Mouse (Mus musculus) left cerebral cortex, adult 18-20 months (tissue): ENCODE data around the gene Eif2a. TPM values are rescaled to one million over a fixed set of nuclear protein-coding genes. Genes with fewer than 3 reads are reported as not detected.
A peak's percentile ranks its signal among the peaks of the same experiment; 100 is the strongest.
"Not testable (repeated sequence)": the region's sequence is repeated elsewhere in the genome, so short reads cannot be mapped to it uniquely, and the experiment has no call there.

Experiments
- DNase-seq, 2 experiments: peaks; one replicate each; pipeline ENCODE4 v3.0.0; 2021 to 2022; ENCODE audit warnings: low spot score in 2 of 2, mixed read lengths in 1 of 2
- total RNA-seq, 2 experiments: library from RNA; stranded (reverse); gene quantifications; 2 replicates each; pipeline ENCODE4 v1.2.3; 2021

The Eif2a gene
- total RNA-seq, 2 experiments from 2014 or later = 41.6 to 42.6 TPM

- no peak for DNase-seq
Measured at GRCm38 (mm10) chr3:58520286-58520685, 5.3 kb upstream of the Eif2a start.

GRCm38 (mm10) chr3:58521361-58521760 is 4.3 kb upstream of the Eif2a start:
- DNase-seq = no peak

DNA sequence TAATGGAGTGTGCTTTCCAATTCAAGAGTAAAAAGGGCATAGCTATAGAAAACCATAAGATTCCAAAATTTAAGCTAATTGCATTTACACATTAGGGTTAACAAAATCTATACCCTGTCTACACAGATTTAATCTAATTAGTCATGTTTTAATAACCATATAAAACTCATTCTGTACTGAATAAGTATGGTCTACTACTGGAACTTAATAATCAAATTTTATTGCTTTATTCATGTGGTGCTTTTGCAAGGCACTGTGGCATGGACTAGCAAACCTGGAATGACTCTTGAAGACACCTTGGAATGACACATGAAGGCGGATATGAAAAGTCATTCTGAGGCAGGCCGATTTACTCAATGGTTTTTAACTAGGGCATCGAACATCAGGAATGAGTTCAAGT is 2.2 kb upstream of the Eif2a start:
- no peak for DNase-seq

- no peak for DNase-seq
Measured at GRCm38 (mm10) chr3:58524246-58524645, 1.4 kb upstream of the Eif2a start.

- peak in 1 of 2 experiments; percentile 2 for DNase-seq
Measured at GRCm38 (mm10) chr3:58525166-58525565, 455 bp upstream of the Eif2a start.

- DNase-seq = no peak
Measured at GRCm38 (mm10) chr3:58526408-58526737, 752 bp downstream of the Eif2a start.

DNA sequence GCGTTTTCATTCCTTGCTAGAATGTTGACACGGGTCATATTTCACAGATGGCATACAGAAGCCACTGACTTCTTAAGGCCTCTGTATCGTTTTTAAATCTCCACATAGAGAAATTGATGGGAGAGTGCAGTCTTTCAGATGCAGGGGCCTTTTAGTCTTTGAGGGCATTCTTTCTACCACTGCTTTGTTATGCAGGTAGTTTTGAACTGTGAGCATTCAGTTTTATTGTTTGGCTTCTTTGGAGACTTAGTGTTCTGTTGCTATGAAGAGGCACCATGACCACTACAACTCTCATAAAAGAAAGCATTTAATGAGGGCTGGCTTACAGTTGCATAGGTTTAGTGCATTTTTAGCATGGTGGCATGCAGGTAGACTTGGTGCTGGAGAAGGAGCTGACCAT is 11.0 kb downstream of the Eif2a start:
- DNase-seq = no peak

DNA sequence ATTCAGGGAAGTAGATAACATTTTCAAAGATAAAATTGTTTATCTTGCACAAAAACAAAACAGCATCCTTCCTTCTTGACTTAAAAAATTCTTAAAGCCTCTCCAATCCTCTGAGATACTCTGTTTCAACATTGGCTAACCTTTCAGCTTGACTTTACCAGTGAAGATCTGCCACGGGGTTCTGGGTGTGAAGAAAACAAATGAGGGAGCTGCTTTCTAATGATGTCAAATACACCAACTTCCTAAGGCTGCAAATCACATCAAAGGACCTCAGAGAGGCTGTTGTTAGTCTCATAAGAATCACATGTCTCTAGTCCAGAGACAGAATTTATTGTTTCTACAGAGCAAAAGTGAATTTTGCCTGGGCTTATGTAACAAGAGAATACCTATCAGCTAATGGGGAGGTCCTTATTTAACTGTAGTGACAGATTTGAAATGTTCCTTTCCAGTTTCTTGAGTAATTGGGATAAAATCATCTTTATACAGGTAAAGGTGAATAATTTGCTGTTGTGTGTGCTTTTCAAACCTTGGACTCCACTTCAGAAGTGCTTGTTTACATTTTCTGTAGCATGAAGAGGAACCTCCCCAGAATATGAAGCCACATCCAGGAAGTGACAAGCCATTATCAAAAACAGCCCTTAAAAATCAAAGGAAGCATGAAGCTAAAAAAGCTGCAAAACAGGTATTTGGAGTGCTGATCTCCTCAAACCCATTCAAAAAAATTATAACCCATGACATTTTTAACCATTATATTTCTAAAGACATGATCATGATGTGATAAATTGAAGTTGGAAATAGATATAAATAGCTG is 26.6 kb downstream of the Eif2a start:
- DNase-seq = no peak

DNA sequence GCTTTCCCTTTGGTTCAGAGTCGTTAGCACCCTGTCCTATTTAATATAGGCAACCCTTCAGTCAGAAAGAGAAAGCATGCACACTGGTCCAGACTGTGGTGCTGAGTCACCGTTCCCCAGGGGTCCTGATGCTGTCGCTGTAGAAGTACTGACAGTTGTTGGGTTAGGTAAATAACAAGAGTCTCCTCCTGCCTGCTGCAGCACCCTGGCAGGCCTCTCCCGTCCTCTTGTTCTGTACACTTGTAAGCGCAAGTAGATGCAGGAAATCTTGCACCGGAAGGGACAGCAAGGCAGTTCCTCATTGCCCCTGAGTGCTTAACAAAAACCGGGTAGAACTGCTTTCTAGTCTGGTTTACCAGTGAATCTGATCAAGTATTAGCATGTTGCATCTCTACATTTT is 31.0 kb downstream of the Eif2a start:
- DNase-seq = no peak

DNA sequence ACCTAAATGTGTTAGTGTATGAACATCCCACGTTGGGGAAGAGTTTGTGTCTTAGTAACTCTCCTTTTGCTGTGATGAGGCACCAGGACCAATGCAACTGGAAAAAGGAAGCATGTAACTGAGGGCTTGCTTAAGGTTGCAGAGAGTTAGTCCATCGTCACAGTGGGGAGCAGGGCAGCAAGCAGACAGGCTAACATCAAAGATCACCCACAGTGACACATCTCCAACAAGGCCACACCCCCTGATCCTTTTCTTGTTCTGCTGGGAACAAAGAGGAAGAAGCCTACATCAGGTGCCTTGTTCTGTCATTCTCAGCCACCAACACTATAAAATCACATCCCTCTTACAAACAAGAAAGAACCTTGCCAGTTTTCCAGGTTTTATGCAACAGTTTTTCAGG is 34.3 kb downstream of the Eif2a start:
- DNase-seq = no peak

GRCm38 (mm10) chr3:58561437-58561836 is 35.8 kb downstream of the Eif2a start:
- DNase-seq = no peak

DNA sequence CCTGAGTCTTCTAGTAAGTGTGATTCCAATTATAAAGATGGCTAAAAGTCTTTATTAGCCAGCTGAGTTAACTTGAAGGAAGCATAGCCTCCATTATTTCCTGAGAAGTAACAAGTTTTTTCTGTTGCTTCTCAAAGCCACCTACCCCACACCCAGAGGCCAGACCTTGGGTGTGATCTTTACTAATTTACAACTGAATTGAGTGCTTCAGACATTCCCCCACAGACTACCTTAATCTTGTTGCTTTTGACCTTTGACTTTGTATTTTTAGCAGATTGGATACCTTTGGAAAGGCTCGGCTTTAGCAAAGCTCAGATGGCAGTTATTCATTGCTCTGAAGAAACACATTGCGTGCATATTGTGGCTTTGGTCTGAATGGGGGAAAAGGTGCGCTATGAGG is 45.2 kb downstream of the Eif2a start:
- DNase-seq = no peak

GRCm38 (mm10) chr3:58576137-58577066 is 50.8 kb downstream of the Eif2a start, which contains the start of gene Selenot:
Selenot (plus strand) TSS chr3:58576636.
- DNase-seq = peak; percentile 95 to 98

GRCm38 (mm10) chr3:58577067-58577503 is 51.5 kb downstream of the Eif2a start:
- DNase-seq = peak; percentile 46 to 47

- no peak for DNase-seq
Measured at GRCm38 (mm10) chr3:58577506-58578050, 52.0 kb downstream of the Eif2a start.

- no peak for DNase-seq
Measured at GRCm38 (mm10) chr3:58581530-58581929, 55.9 kb downstream of the Eif2a start.

DNA sequence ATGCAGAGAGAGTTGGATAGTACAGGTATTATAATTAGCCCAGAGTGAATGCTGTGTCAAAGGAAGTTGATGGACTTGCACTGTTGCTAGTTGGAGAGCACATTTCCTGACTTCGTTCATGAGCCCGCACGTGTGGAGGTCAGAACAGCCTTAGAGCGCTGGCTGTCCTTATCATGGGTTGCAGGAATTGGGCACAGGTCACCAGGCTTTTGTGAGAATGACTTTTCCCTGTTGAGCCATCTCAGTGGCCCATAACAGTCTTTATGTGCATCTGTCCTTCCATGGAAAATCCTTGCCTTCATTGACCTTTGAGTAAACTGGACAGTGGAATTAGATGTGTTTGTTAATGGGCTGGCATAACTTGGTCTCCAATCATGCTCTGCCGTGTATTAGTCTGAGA is 56.7 kb downstream of the Eif2a start:
- DNase-seq = no peak

GRCm38 (mm10) chr3:58582788-58583426 is 57.3 kb downstream of the Eif2a start:
- DNase-seq = no peak

- not testable (repeated sequence) for DNase-seq
Measured at GRCm38 (mm10) chr3:58590544-58590943, 64.9 kb downstream of the Eif2a start.

- DNase-seq = not testable (repeated sequence)
Measured at GRCm38 (mm10) chr3:58592666-58593065, 67.0 kb downstream of the Eif2a start.

DNA sequence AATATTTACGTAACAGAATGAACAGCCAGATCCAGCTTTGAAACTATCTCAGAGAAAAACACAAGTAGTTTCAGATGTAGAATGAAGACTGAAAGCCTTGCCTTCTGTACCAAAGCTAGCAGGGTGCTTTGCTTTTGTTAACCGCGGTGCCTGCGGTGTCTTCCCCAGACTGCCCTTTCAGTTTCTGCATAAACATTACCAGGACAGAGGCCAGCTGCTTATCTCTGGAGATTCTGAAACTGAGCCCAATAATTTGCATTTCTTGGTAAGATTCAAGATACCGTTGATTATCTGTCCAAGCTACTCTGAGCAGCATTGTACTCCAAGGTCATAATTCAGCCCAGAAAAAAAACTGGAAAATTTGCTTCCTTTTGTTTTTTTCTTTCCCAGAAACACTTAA is 68.0 kb downstream of the Eif2a start:
- DNase-seq = no peak
